Mouse (Mus musculus) lung, embryonic 14.5 days (tissue): ENCODE data around the gene Bap1. TPM values are rescaled to one million over a fixed set of nuclear protein-coding genes. Genes with fewer than 3 reads are reported as not detected.

Experiments used
- ATAC-seq: fragments of 200-750 bp; cut with Nextera tagmentation; 2 replicates; pipeline ENCODE4 v1.8.0; 2017; ENCODE audit warnings: mild to moderate bottlenecking, moderate TSS enrichment, moderate library complexity; ENCODE audit not compliant: insufficient read depth
- DNase-seq: peaks from one replicate; pipeline ENCODE4 v3.0.0-alpha.2; 2015
- H3K27ac ChIP-seq: fragments of 300-500 bp; sonication (generic); 2 replicates; pipeline ENCODE4 v1.5.1; 2014; ENCODE audit warnings: low read depth, mild to moderate bottlenecking, moderate library complexity
- H3K27me3 ChIP-seq: fragments of 300-500 bp; sonication (generic); 2 replicates; pipeline ENCODE4 v1.6.1; 2014; ENCODE audit warnings: low read length, control low read depth; ENCODE audit not compliant: insufficient read depth
- H3K36me3 ChIP-seq: fragments of 300-500 bp; sonication (generic); 2 replicates; pipeline ENCODE4 v1.6.1; 2014; ENCODE audit warnings: control low read depth; ENCODE audit not compliant: insufficient read depth
- H3K4me1 ChIP-seq: fragments of 300-500 bp; sonication (generic); 2 replicates; pipeline ENCODE4 v1.6.1; 2014; ENCODE audit warnings: antibody characterized with exemption, control low read depth; ENCODE audit not compliant: insufficient read depth
- H3K4me2 ChIP-seq: fragments of 300-500 bp; sonication (generic); 2 replicates; pipeline ENCODE4 v1.6.1; 2014; ENCODE audit warnings: mild to moderate bottlenecking
- H3K4me3 ChIP-seq: fragments of 300-500 bp; sonication (generic); 2 replicates; pipeline ENCODE4 v1.5.1; 2014; ENCODE audit warnings: low read depth, low read length
- H3K9ac ChIP-seq: fragments of 300-500 bp; sonication (generic); 2 replicates; pipeline ENCODE4 v1.6.1; 2014
- H3K9me3 ChIP-seq: fragments of 300-500 bp; sonication (generic); 2 replicates; pipeline ENCODE4 v1.6.1; 2016; ENCODE audit warnings: low read depth, low read length, control low read depth
- CTCF ChIP-seq: IDR thresholded peaks from 2 replicates; pipeline ENCODE4 v1.5.1; 2016; ENCODE audit warnings: antibody characterized with exemption, low read depth
- WGBS: fragments of 180-500 bp; shearing (Covaris S2); extraction: QIAGEN DNeasy Blood & Tissue Kit; methylation state at CpG from one replicate; pipeline ENCODE4 v1.1.7; 2014; 5-methylcytosine and 5-hydroxymethylcytosine counted together
- polyA plus RNA-seq: library from polyadenylated mRNA; unstranded; fragments of >200 nt; fragmentation: Nextera tagmentation; extraction: Ambion mirVana; gene quantifications from 2 replicates; pipeline ENCODE4 v1.2.1, GENCODE M21; 2014

Bap1 gene
- polyA plus RNA-seq, 1 experiment from 2014 or later = 91.5 TPM

- peak within 1 kb of the TSS; percentile 30; the same call in 1 of the 2 replicates for H3K27ac ChIP-seq
- no peaks in the 10 kb centered on the region for H3K27me3 ChIP-seq
- DNase-seq (no peak), ATAC-seq (no peak)
- H3K9me3 ChIP-seq = no peaks in the 10 kb centered on the region
- peak within 1 kb of the TSS; percentile 45 for H3K4me2 ChIP-seq
- H3K4me1 ChIP-seq = peaks cover 8% of the 10 kb centered on the region; the same call in 1 of the 2 replicates
- H3K9ac ChIP-seq = peak within 1 kb of the TSS; percentile 36; the same call in 1 of the 2 replicates
- WGBS = 63% methylated on average over 2 of the region's 2 CpGs
- no peak for TF ChIP-seq CTCF
- no peaks in the 10 kb centered on the region for H3K36me3 ChIP-seq
- H3K4me3 ChIP-seq = peak within 1 kb of the TSS; percentile 8; the same call in 1 of the 2 replicates
Observed at GRCm38 (mm10) chr14:31216846-31217245, 34.4 kb upstream of the Bap1 start, which contains the start of gene Nisch. Gene Nisch (minus strand): TSS chr14:31216946.

- Histone ChIP-seq H3K9ac (peak within 1 kb of the TSS; percentile 3; the same call in 1 of the 2 replicates), H3K27ac (no peak within 1 kb of the TSS; the same call in 1 of the 2 replicates), H3K36me3 (no peaks in the 10 kb centered on the region), H3K9me3 (no peaks in the 10 kb centered on the region), H3K4me3 (peak within 1 kb of the TSS; percentile 8; the same call in 1 of the 2 replicates), H3K27me3 (no peaks in the 10 kb centered on the region), H3K4me1 (peaks cover 8% of the 10 kb centered on the region; the same call in 1 of the 2 replicates), H3K4me2 (peak within 1 kb of the TSS; percentile 45)
- ATAC-seq (peak; percentile 76), DNase-seq (peak; percentile 81)
- TF ChIP-seq CTCF = peak; percentile 87
- WGBS = 9% methylated on average over 11 of the region's 11 CpGs
Observed at GRCm38 (mm10) chr14:31217666-31218065, 33.6 kb upstream of the Bap1 start, which contains the start of gene Sema3g. Gene Sema3g (plus strand): TSS chr14:31217860.

DNA sequence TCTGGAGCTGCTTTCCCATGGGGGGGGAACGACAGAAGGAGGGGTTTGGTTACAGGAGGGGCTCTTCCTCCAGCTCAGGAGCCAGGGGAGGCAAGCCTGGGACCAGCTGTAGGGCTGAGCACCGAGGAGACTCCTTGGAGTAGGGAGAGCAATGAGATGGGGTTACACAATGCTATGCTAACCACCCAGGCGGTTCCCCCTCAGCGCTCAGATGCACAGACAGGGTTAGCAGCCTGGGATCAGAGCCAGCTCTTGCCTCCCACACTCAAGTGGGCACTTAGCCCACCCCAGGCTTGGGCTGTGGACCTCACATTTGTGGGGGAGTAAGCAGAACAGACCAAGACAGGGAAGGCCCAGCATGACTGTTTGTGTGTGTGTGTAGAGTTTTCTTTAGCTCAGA, 24.3 kb upstream of the Bap1 start:
- Histone ChIP-seq H3K36me3 (no peaks in the 10 kb centered on the region), H3K4me2 (no peak overlapping the region), H3K9ac (no peak overlapping the region), H3K4me1 (peaks cover 6% of the 10 kb centered on the region), H3K27me3 (no peaks in the 10 kb centered on the region), H3K9me3 (no peaks in the 10 kb centered on the region), H3K27ac (peak overlapping the region; percentile 65), H3K4me3 (no peak overlapping the region)
- TF ChIP-seq CTCF = no peak
- ATAC-seq (peak; percentile 93), DNase-seq (peak; percentile 85)
- WGBS = 38% methylated on average over 4 of the region's 4 CpGs

DNA sequence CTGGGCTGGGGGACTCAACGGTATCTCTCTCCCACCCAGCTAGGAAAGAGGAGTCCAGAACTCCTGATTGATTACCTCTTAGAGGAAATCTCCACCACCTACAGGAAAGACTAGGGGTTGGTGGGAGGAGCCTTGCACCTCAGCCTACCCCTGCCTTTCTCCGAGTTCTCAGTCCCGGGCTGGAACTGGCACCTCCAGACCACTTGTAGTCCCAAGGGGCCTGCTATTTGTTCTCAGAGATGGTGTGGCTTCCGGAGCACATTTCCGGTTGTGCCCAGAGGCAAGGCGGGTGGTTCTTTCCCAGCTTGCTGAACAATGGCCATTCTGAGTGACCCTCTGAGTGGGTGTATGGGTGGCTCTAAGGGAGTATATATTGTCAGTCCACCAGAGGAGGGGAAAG, 23.0 kb upstream of the Bap1 start:
- Histone ChIP-seq H3K27ac (no peak overlapping the region), H3K4me2 (no peak overlapping the region), H3K36me3 (no peaks in the 10 kb centered on the region), H3K4me3 (no peak overlapping the region), H3K4me1 (peaks cover 6% of the 10 kb centered on the region), H3K27me3 (no peaks in the 10 kb centered on the region), H3K9me3 (no peaks in the 10 kb centered on the region), H3K9ac (no peak overlapping the region)
- 47% methylated on average over 6 of the region's 6 CpGs for WGBS
- DNase-seq = no peak
- TF ChIP-seq CTCF = no peak
- ATAC-seq = no peak

- no peak overlapping the region for H3K4me3 ChIP-seq
- H3K4me1 ChIP-seq = peaks cover 3% of the 10 kb centered on the region; the same call in 1 of the 2 replicates
- DNase-seq (no peak), ATAC-seq (no peak)
- H3K4me2 ChIP-seq = no peak overlapping the region
- no peaks in the 10 kb centered on the region for H3K36me3 ChIP-seq
- no peak for TF ChIP-seq CTCF
- no peak overlapping the region for H3K27ac ChIP-seq
- no peak overlapping the region for H3K9ac ChIP-seq
- H3K9me3 ChIP-seq = no peaks in the 10 kb centered on the region
- H3K27me3 ChIP-seq = no peaks in the 10 kb centered on the region
- WGBS = 58% methylated on average over 8 of the region's 8 CpGs
Observed at GRCm38 (mm10) chr14:31230442-31230841, 20.8 kb upstream of the Bap1 start.

DNA sequence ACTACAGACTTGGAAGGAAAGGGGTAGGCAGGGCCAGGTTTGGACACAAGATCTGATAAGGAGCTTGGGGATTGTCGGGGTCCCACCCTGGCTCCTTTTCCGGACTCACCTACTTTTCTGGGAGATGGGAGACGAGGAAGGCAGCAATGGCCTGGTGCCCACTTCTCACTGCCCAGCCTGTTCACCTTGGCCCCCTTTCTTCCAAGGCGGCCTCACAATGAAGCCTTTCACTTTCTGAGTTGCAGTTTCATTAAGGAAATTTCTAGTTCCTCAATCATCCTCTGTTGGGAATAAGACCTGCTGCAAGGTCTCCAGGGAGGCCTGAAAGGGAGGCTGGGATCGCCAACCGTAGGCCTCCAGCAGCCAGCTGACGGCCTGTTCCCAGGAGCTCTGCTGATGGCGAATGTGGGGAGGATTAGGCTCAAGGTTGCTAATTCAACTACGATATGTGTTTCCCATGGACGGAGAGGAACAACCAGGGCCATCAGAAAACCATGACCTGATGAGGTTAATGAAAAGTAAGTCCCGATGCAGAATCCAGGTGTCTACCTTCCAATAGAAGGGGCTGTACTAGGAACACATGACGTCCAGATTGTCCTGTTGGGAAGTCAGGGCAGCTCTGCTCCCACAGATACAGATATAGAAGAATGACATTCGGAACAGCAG, 18.7 kb upstream of the Bap1 start:
- ATAC-seq = no peak; the same call in 1 of the 2 replicates
- Histone ChIP-seq H3K4me1 (peaks cover under 1% of the 10 kb centered on the region; the same call in 1 of the 2 replicates), H3K36me3 (no peaks in the 10 kb centered on the region), H3K9ac (no peak overlapping the region), H3K4me3 (no peak overlapping the region), H3K27ac (no peak overlapping the region; the same call in 1 of the 2 replicates), H3K27me3 (no peaks in the 10 kb centered on the region), H3K9me3 (no peaks in the 10 kb centered on the region), H3K4me2 (no peak overlapping the region)
- DNase-seq = no peak
- 74% methylated on average over 13 of the region's 13 CpGs for WGBS
- no peak for TF ChIP-seq CTCF
